Mouse (Mus musculus): ENCODE data around the gene Zfp366.

- no peak for TF ChIP-seq POLR2A (IDR thresholded peaks at IDR 0.05; ENCODE audit: insufficient read length, low read depth)
- TF ChIP-seq POLR2AphosphoS2 (IDR thresholded peaks at IDR 0.05; ENCODE audit: insufficient read length, low read depth) = no peak
- TF ChIP-seq E2F4 (IDR thresholded peaks at IDR 0.05; ENCODE audit: insufficient read depth) = no peak
Measured at GRCm38 (mm10) chr13:99212976-99213375, 28.4 kb downstream of the Zfp366 start.
